Mouse (Mus musculus): ENCODE data around the gene Lrrc73. TPM values are rescaled to one million over a fixed set of nuclear protein-coding genes. Genes with fewer than 3 reads are reported as not detected.

The Lrrc73 gene
- polyA plus RNA-seq, 1 experiment, result 1.4 TPM

- no peak for DNase-seq (ENCODE audit: low read depth)
Measured at GRCm38 (mm10) chr17:46262201-46262694, 8.9 kb downstream of the Lrrc73 start.

DNA sequence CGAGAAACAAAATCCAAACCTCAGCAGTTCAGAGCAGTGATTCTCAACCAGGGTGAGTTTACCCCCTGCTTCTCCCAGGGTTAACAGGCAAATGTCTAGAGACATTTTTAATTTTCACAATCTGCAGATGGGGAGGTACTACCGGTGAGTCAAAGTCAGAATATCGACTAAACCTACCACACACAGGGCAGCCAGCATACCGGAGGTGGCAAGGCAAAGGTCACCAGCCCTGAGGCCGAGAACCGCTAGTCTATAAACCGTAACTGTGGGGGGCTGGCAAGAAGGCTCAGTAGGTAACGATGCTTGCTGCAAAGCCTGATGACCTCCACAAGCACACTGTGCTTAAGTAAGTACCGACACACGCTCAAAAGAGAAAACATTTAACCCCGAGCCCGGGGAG is 12.2 kb downstream of the Lrrc73 start:
- DNase-seq (ENCODE audit: low read depth), result no peak

DNA sequence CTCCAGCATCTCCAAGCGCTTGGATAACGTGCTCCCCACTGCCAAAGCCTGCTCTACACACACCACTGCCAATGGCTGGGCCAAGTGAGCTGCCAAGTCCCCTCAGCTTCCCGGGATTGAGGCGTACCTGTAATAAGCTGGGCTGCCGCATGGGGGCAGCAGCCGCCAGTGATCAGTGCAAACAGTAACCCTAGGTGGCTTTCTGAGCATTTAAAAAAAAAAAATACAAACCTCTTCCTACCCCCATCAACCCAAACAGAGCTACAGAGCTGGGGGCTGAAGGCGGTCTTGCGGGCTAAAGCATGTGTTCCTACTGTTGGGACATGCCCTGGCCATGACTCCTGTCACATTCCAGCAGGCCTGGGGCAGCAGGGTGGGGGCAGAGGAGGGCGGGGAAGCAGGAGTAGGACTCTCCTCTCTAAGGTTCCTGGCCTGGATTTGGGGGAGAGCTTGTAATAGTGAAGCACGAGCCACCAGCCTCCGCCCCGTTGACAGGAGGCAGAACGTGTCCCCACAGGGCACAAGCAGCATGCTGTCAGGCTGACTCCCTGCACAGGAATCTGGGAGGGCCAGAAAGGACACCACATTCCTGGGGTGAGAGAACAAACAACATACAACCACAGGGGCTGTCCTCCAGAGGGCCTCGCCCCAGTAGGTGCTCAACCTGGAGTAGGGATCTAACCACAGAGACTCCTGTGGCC is 12.7 kb downstream of the Lrrc73 start:
- DNase-seq (ENCODE audit: low read depth), result peak; percentile 72

GRCm38 (mm10) chr17:46266986-46267385 is 13.7 kb downstream of the Lrrc73 start:
- DNase-seq (ENCODE audit: low read depth), result no peak

- DNase-seq (ENCODE audit: low read depth), result no peak
Measured at GRCm38 (mm10) chr17:46267511-46267910, 14.2 kb downstream of the Lrrc73 start.

GRCm38 (mm10) chr17:46268026-46268720 is 14.8 kb downstream of the Lrrc73 start:
- no peak for DNase-seq (ENCODE audit: low read depth)

DNA sequence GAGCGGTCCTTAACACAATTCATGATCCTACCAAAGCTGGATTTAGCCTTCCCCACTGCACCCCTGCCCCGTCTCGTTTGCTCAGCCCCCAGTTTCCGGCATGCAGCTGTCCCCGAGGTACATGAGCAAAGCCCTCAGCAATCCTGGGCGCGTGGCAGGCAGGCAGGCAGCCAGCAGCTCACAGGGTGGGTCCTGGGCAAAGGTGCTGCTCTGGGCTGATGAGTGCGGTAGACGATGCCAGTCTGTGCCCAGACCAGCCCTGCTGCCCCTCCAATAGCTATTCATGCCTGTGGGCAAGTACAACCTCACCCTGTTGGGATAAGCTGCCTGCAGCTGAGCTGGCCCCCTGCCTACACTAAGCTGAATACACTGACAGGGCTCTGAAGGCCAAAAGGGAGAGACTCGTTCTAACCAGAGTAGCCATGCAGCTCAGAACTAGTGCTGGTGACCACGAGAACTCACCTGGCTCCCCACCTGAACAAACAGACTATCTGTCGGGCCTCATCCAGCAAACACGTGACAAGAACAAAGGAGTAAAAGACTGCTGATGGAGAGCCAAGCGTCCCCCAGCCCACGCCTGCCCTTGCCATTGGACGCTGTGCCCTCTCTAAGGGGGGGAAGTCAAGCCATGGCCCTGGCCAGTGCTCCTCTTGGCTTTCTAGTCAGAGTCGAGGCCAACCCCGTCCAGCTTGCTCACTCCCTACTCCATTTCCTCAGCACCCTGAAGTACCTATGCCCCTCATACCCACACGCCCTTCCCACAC is 16.6 kb downstream of the Lrrc73 start:
- DNase-seq (ENCODE audit: low read depth), result no peak

GRCm38 (mm10) chr17:46272058-46272457 is 18.7 kb downstream of the Lrrc73 start:
- no peak for DNase-seq (ENCODE audit: low read depth)

DNA sequence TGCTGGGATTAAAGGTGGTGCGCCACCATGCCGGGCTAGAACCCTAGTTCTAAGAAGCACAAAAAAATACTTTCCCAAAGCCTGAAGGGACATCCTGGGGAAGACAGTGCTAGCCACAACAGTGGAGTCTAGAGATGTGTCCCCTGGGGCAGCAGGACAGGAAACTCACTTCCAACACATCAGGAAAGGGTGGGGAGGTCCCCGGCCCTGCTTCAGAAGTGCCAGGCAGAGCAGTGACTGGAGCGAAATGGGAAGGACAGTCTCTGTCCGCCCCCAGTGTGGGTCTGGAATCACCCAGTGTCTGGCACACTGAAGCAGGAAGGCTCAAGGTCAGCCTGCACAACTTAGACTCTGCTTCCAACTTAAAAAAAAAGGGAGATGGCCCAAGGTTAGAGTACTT is 19.3 kb downstream of the Lrrc73 start:
- no peak for DNase-seq (ENCODE audit: low read depth)

- no peak for DNase-seq (ENCODE audit: low read depth)
Measured at GRCm38 (mm10) chr17:46273803-46274236, 20.5 kb downstream of the Lrrc73 start.

GRCm38 (mm10) chr17:46274465-46274864 is 21.1 kb downstream of the Lrrc73 start:
- no peak for DNase-seq (ENCODE audit: low read depth)

DNA sequence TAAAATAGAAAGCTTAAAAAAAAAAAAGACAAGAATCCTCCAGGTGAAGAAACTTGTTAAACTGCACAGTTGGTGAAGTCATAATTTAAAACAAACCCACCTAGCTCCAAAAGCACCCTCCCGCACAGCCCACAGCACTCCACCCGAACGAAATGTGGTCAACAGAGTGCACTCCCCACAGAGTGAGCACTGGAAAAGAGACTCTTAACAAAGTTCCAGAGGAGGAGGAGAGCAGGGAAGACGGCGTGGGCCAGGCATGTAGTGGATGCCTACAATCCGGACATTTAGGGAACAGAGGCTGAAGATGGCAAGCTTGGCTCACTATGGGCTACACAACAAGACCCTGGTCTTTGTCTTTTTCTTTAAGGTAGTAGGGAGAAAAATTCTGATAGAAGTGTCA is 21.7 kb downstream of the Lrrc73 start:
- no peak for DNase-seq (ENCODE audit: low read depth)

DNA sequence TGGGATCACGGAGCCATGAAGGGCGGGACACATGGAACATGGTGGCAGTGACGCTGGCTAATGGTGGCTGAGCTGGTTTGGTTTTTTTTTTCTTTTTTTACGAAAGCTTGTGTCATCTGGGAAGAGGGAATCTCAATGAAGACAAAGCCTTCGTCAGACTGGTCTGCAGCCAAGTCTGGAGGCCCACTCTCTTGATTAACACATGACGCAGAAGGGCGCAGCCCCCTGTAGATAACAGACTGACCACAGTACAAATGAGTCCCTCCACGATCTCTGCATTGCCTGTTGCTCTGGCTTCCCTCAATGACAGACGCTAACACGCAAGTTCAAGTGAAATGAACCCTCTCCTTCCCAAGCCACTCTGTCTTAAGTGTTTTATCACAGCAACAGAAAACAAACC is 22.2 kb downstream of the Lrrc73 start:
- DNase-seq (ENCODE audit: low read depth), result no peak

DNA sequence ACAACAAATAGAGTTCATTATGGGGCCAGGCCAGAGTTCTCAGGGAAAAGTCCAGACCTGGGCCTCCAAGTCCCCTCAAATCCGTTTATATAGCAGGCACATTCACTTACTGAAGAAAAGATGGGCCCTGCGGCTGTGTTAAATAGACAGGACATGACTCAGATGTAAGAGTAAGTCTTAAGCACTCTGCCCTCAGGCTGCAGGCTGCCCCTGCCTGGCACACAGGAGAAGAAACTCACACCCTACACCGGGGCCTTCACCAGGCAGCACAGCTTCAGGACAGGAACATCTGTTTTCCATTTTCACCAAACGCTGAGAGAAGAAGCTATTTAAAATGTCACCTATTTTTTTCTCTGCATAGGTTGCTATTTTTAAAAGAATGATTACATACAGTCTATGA is 24.3 kb downstream of the Lrrc73 start:
- no peak for DNase-seq (ENCODE audit: low read depth)

DNA sequence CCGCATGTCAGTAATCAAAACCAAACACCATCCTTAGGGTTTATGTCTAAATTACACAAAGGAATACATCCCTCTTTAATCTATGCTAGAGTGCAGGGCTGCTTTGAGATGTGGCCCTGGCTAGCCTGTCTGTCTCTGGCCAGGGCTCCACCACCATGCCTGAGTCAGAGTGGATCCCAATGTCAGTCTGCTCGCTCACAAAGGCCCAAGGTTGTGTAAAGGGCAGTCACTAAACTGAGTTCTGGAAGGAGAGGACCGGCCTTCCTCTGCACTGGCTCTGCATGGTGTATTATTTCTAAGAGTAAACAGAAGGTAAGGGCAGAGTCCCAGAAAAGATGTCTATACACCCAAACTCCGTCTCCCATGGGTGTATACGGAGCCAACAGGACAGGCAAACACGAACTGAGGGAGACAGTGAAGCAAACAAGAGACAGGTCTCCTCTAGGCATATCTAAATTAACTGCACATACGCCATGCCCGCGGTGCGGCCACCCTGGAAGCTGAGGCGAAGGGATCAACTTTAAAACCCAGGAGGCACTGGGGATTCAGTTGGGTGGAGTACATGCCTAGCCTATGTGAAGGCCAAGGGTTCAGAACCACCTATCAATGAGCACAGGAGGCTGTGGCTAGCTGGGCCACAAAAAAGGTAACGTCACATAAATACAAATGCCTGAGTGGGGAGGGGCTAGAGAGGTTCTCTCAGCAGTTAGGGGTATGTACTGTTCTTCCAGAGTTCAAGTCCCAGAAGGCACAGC is 24.9 kb downstream of the Lrrc73 start:
- no peak for DNase-seq (ENCODE audit: low read depth)

- no peak for DNase-seq (ENCODE audit: low read depth)
Measured at GRCm38 (mm10) chr17:46282483-46283123, 29.3 kb downstream of the Lrrc73 start, which contains the start of gene Tjap1. Gene Tjap1, minus strand, starts transcription at chr17:46283026.

GRCm38 (mm10) chr17:46283140-46283539 is 29.8 kb downstream of the Lrrc73 start:
- DNase-seq (ENCODE audit: low read depth), result no peak

- no peak for DNase-seq (ENCODE audit: low read depth)
Measured at GRCm38 (mm10) chr17:46283911-46284310, 30.6 kb downstream of the Lrrc73 start.

GRCm38 (mm10) chr17:46284653-46285052 is 31.3 kb downstream of the Lrrc73 start:
- no peak for DNase-seq (ENCODE audit: low read depth)

DNA sequence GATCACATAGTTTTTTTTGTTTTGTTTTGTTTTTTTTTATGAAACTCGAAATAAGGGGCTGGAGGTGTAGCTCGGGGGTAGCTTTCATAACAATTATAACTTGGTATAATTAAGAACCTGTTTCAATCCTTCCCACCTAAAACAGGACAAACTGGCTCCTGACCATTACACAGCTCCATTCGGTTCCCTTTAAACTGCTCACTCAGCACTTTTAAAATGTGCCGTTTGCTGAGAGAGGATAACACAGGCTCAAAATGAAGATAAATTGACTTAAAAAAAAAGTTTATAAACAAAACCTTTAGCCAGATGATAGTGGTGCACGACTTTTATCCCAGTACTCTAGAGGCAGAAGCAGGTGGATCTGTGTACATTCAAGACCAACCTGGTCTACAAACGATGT is 32.1 kb downstream of the Lrrc73 start:
- DNase-seq (ENCODE audit: low read depth), result no peak

DNA sequence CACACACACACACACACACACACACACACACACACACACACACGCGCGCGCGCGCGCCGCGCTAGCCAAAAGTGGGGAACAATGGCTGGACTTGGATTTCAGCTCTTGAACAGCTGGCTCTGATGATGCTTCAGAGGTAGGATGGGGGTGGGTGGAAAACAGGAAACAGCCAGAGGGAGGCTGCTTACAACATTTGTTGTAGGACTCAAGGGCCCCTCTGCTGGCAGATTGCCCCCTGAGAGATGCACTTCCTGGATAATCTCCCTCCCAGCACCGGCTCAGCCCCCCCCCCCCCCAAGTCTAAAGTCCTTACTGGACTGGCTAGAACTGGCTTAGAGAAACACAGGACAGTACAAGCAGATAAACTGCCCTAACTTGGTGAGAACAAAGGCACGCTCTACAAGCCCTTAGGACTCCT is 34.4 kb downstream of the Lrrc73 start:
- no peak for DNase-seq (ENCODE audit: low read depth)
